Mouse (Mus musculus) cerebellum, adult 9-10 months (tissue): ENCODE data around the gene Cdt1.
"Not testable (repeated sequence)": the region's sequence is repeated elsewhere in the genome, so short reads cannot be mapped to it uniquely, and the experiment has no call there.

Experiments
- DNase-seq: peaks from one replicate; pipeline ENCODE4 v3.0.0; 2022

The Cdt1 gene

DNA sequence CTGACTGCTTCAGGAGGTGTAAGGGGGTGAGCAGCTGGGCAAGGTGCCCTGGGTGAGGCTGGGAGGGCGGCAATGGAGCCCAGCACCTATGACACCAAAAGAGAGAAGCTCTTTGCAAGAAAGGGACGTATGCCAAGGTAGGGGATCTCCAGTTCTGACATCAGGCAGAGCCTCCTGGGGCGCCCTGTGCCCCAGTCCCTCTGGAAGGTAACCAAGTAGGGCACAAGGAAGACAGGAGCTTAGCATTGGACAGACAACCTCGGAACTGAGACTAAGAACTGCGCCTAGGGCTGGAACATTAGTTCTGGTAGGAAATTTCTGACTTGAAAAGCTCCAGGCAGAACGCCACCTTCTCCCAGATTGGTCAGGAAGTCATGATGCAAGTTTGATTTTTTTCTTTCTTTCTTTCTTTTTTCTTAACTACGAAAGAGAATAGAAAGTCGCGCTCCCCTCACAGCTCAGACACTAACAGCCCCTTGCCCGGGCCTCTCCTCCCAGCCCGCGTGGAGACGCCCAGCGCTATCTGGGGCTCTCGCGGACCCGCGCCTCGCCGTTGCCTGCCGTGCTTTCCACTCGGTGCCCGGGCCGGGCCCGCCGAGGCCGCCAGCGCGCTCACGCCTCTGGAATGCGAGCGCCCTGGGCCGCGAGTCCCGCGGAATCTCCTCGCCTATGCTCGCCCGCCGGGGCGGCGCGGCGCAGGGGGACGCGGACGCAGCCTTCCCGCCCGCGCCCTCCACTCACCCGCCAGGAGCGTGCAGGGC lies 17.4 kb upstream of the Cdt1 start:
- DNase-seq = no peak

- no peak for DNase-seq
These were observed 16.9 kb upstream of the Cdt1 start for GRCm38 (mm10) chr8:122550995-122551264.

- no peak for DNase-seq
These were observed 16.4 kb upstream of the Cdt1 start, which contains the start of gene Piezo1 for GRCm38 (mm10) chr8:122551265-122552051. Gene Piezo1, minus strand, starts transcription at chr8:122551329.

GRCm38 (mm10) chr8:122554786-122555185 lies 13.0 kb upstream of the Cdt1 start:
- DNase-seq = peak; percentile 77

GRCm38 (mm10) chr8:122556030-122557009 lies 11.5 kb upstream of the Cdt1 start:
- DNase-seq = no peak

DNA sequence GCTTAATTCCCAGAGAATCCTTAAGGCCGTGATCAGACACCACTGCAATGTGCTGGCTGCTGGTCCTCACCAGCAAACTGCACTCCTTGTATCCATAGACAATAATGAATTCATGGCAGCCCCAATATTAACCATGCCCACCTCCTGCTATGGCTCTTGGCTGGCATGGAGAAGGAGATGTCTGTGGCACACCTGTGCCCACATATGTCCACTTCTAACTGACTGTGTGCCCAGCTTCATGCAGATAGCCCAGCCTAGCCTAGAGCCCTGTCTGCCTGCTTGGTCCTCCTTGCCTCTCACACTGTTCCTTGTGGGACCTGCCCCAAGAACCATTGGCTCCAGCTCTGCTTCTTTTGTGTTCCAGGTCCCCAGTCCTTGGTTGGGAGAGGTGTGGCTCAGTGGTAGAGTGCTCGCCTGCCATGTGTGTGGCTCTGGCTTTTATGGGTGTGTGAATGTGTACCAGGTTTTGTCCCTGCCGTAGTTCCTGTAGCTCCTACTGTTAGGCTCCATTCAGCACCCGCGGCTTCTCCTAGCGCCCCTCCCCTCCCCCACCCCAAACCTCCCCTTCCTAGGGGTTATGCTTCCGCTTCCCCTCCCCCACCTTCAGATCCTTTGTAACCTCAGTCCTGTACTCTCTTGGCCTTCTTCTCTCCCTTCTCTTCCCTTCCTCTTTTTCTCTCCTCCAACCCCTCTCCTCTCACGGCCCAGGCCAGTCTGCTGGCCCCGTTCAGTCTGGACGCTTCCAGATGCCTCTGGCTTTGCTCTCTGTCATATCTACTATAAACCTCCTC lies 10.4 kb upstream of the Cdt1 start:
- no peak for DNase-seq

- no peak for DNase-seq
These were observed 9.0 kb upstream of the Cdt1 start for GRCm38 (mm10) chr8:122558671-122559349.

DNA sequence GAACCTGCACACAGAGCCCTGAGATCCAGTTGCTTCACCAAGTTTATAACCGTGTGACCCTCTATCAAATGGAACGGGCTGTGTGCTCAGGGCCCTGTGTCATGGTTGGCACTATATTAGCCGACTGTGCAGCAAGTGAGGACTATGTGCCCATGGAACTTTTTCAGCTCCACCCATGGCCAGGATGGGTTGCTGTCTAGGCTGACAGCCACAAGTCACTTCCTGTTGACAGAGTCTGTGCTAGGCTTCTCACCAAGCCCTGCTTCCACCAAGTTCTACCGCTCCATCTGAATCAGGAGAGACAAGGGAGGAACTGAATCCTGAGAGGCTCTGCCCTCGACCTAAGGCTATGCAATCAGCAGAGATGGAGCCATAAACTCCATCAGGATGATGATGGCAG lies 6.6 kb upstream of the Cdt1 start:
- no peak for DNase-seq

DNA sequence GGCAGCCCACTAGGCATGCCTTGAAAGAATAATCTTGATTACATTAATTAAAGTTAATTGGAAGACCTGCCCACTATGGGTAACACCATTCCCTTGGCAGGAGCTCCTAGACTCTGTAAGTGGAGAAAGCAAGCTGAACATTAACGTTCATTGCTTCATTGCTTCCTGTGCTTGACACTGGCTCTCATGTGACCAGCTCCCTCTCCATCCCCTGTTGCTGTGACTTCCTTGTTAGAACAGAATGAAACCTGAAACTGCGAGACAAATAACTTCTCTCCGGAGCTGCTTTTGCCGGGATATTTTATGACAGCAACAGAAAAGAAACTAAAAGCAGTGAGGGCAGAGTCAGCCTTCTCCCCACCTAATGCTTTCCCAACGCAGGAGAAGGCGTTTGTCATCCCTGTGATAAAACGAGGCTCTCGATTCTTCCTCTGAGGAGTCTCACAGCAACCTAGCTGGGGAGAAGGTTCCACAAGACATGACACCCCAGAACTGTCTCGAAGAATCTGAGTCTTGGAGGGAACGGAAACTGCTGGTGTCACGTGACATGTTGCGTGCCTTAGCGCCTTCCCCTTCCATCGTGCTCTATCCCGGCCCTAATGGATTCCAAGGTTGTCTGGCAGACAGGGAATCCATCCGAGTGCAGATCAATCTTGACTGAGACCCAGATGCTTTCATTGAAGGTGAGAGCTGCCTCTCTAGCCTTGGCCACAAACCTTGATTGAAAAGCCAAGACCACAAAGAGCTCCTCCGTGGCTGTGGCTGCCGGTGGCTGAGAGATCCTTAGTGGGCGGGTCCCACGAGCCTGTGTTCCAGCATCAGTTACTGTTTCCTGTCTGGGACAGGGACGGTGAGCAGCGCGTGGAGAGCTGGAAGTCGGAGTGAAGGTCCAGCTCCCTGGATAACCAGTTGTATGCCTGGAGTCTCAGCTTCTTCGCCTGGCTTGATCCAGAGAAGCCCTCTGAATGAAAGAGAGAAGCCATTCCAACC lies 3.2 kb upstream of the Cdt1 start:
- DNase-seq = no peak

DNA sequence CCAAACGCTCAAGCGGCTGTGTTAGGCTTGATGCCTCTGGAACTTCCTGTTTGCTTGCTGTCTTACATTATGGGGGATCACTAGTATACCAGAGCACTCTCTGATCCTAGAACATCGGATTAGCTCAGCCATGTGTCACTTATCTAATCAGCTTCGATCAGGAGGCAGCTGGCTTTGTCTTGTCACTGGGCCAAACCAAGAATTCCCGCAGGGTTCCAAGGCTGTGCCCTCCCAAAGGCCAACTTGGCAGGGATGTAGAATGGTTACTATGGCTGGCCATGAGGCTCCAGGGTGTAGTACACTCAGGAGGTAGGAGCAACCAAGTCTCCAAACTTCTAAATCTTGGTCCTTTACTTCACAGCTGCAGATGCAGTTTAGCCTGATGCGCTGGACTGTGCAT lies 1.0 kb upstream of the Cdt1 start:
- DNase-seq = no peak

- DNase-seq = no peak
These were observed 292 bp downstream of the Cdt1 start for GRCm38 (mm10) chr8:122568109-122568504.

DNA sequence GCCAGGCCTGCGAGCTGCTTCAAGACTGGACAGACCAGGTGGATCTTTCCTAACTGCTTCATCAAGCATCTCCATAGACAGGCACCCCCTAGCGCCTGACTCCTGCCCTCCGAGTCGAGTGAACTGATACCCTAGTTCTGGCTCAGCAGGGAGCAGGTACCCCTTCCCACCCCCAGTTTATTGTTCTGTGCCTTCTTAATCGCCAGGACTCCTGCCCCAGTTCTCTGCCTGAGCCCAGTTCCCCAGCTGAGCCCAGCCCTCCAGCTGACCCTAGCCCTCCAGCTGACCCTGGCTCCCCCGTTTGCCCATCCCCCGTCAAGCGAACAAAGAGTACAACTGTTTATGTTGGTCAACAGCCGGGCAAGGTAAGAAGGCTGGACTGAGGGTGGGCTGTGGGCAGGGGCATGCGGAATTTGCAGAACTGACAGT lies 1.1 kb downstream of the Cdt1 start:
- DNase-seq = peak; percentile 68

DNA sequence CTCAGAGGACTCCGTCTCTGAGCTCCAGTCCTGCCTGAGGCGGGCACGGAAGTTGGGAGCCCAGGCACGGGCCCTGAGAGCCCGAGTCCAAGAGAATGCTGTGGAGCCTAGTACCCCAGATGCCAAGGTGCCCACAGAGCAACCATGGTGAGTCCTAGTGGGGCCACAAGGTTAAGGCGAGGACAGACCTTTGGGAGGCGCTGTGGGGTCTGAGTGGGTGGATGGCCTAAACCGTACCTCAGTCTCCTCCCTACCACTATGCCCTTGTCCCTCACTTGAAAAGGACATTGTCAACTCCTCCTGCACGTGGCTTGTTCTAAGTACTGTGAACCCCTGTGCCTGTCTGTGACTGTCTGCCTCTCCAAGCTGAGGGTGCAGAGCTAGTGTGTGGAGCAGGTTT lies 1.5 kb downstream of the Cdt1 start:
- no peak for DNase-seq

DNA sequence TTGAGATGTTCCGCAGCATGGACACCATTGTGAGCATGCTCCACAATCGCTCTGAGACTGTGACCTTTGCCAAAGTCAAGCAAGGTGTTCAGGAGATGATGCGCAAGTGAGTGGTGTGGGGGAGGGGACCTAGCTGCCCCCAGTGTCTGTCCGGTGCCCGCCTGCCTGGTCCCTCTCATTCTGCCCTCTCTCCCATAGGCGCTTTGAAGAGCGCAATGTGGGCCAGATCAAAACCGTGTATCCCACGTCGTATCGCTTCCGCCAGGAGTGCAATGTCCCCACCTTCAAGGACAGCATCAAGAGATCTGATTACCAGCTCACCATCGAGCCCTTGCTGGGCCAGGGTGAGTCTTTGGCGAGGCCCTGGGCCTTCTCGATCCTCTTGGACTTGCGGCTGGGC lies 2.2 kb downstream of the Cdt1 start:
- DNase-seq = no peak

GRCm38 (mm10) chr8:122571153-122571552 lies 3.3 kb downstream of the Cdt1 start:
- DNase-seq = peak; percentile 80

GRCm38 (mm10) chr8:122571750-122572267 lies 4.0 kb downstream of the Cdt1 start:
- no peak for DNase-seq

DNA sequence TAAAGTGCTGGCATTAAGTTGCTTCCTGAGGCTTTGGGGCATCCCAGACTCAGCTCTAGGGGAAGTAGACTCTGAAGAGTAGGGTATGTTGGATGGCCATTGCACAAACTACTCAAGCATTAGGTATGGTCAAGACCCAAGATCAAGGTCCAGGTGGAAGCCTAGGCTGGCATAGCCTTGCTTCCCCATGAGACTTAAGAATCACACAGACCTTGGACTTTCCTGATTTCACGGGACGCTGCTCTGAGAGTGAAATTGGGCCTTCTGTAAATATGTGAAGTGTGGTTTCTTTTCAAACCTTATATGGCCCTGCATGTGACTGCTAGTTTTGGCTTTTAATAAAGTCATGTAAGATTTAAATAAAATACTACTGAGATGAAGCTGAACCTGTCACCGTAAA lies 4.9 kb downstream of the Cdt1 start:
- DNase-seq = no peak

DNA sequence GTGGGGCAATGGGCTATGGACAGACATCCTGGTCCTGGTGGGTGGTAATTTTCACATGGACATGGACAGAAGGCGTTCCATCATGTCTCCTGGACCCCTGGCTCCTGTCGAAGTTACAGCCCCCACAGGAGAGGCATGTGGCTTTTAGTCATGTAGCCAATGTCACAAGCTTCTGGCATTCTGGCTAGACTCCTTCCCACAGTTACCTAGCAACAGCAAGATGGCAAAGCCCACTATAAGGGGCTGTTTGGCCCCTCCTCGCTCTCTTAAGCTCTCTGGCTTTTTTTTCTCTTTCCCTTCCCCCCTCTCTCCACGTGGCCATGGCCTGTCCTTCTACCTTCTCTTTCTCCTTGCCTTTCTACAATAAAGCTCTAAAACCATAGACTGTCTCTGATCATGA lies 5.4 kb downstream of the Cdt1 start:
- DNase-seq = not testable (repeated sequence)

DNA sequence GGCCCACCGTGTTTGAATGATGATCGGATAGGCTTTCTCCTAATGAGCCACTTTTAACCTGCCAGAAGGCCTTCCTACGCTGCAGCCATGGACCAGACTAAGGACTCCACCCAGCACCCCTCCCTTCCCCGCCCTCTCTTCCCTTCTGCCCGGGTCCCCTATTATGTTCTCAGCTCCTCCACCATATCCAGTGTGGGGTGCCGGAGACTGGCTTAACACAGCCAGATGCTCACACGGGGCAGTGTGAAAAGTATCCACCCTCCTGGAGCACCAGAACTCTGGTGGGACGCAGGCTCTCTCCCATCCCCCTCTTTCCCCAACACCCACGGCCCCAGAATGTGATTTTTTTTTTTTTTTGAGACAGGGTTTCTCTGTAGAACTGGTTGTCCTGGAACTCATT lies 5.8 kb downstream of the Cdt1 start:
- no peak for DNase-seq

DNA sequence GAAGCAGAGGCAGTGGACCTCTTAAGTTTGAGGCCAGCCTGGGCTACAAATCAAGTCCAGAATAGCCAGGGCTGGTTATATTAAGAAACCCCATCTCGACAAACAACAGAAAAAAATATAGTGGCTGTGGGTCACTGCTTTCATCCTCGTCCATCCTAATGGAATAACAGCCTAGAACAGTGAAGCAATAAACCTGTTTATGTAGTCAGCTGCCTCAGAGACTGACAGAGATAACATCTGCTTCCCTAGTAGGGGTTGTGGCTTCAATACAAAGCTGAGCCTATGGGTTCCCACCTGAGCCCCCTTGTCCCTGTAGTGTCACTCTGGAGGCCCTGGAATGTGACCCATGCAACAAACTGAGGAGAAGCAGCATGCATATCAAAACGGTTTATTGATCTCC lies 6.4 kb downstream of the Cdt1 start:
- no peak for DNase-seq
